Mouse (Mus musculus) adrenal gland (tissue): ENCODE results near the gene Astn2.

ENCODE experiments used
- intact Hi-C: fragments of 180-260 bp; cut with DNase I; formaldehyde crosslinking; loops from one replicate; pipeline ENCODE4 v1.15.1; 2025

Gene Astn2

DNA sequence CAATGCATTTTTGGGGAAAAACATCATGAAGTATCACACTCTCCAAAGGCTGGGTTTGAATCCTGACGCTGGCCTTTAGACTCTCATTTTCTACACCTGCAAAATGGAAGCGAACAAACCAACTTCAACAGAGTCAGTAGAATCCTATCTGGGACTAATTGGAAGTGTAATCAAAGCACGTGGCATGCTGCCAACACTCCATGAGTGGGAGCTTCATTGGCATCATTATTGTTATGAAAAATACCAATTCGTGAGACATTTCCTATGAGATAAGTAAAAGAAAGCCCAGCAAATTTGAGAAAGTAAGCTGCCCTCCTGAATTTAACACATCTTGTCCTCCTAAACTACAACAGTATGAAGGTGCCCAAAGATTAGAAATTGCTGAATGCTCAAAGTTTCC is 955.2 kb downstream of the Astn2 start:
- intact Hi-C loops, result no loop called here

- intact Hi-C loops, result no loop called here
These were observed 962.7 kb downstream of the Astn2 start for GRCm38 (mm10) chr4:65441746-65442145.

DNA sequence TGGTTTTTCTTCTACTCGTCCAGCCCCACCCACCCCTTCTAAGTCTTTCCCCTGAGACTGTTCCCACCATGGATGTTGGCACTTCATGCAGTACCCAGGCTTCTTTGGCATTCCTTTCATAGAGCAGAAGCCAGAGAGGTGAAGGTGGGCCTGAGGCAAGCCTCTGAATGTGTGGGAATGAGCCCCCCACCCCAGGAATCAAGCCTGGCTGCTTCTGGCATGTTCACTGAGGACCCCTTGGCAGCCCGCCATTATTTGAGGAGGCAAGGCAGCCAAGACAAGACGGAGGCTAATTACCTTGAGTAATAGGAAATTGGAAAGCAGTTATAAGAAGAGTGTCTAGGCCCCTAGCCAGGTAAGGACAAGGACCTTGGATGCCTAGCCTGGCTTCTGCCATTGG is 973.6 kb downstream of the Astn2 start:
- intact Hi-C loops, result no loop called here

- intact Hi-C loops, result no loop called here
These were observed 976.9 kb downstream of the Astn2 start for GRCm38 (mm10) chr4:65427480-65427879.

DNA sequence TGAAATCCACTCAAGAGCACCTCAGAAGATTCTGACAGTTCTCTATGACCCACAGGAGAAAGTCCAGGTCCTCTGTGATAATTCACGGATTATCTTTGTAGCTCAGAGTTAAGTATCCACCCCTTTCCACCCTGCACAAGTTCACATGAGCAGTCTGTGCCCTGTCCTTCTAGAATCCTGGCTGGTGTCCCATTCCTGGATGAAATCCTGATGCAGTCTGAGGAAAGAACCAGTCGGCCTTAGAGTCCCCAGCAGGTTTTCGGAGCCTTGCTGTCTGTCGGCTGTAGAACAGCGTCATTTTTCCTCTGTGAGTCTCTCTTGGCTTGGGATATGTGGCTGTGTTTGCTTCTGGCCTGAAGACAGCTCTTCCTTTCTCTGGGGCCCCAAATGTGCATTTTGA is 978.0 kb downstream of the Astn2 start:
- intact Hi-C loops, result no loop called here

DNA sequence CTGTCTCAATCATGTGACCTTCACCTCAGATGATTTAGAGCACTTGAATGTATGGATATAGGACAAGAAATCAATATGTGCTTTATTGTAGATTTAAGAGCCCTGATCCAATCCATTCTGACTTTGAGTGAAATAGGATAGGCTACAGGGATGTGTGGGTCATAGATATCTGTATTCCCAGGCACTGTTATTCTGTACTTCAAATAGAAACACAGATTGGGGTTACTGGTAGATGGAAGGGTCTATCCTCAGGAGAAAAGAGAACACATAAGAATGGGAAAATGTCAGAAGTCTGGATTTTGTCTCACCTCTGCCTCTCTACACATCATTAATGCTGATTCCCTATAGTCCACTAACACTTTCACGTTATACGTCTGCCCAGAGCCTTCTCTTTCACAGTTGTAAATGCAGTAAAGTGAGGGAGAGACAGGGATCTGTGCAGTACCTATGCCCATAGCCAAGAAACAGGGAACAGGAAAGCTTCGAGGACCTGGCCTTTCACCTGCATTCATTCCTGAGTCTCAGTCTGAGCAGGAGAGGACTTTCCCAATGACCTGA is 981.3 kb downstream of the Astn2 start:
- intact Hi-C loops, result no loop called here

DNA sequence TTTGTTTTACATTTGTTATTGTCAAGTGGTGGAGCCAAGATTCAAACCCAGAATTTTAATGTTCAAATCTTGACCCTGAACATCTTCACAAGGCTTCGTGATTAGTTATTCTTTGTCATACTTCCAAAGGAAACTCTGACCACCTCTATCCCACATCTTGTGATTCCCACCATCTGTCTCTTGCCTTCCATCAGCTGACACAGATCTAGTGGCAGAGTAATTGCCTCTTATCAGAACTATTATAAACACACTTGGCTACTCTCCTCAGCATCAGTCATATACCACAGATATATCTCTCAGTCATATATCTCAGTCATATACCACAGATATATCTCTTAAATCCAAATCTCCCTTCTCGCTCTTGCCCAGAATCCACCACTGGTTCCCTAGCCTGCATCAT is 983.1 kb downstream of the Astn2 start:
- intact Hi-C loops, result no loop called here

GRCm38 (mm10) chr4:65420511-65420931 is 983.9 kb downstream of the Astn2 start:
- intact Hi-C loops, result no loop called here

DNA sequence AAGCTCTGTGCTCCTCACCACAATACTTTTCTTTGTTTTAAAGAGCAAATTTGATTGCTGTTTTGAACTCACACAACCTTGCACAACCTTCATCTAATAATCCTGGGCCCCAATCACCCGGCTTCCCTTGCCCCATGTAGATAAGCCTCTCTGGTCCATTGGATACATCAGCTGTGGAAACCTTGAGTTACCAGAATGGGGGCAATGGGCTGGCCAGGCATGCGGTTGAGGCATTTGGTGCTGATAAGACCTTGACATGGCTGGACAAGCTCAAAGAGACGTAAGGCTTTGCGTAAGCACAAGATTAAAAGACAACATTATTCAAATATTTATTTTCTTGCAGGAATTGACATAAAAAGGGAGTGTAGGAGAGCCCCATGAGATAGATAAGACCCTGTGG is 988.9 kb downstream of the Astn2 start:
- intact Hi-C loops, result no loop called here

DNA sequence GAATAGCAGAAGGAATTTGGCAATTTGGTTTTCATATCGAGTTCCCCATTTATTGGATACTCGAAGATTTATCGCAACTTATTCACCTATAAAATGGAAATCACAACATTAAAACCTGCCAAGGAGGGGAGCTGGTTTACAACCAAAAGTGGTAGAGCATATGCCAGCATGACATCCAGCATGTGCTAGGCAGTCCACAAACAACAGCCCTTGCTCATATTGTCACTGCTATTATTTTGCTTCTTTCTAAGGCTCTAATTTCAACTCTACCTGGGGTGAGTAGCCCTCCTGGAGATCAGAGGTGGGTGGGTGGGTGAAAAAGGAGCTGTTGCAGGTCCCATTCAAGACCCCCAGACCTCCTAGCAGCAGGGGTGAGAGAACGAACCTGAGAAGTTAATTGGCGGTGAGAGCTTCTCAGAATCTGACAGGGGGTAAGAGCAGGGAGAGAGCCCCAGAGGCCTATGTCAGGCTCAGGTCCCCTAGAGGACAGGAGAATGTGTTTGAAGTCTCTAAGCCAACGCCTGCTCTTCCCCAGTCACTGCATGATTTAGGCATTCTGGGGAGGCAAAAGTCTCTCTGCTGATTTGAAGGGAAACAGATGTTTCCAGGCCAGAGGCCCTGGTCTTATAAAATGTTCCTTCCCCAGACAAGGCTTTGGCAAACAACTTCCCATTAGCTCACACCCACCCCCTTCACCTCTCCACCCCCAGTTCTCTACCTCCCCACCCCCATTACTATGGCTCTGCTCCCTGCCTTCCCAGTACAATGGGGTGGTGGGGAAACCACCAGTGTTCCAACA is 1001.4 kb downstream of the Astn2 start:
- intact Hi-C loops, result no loop called here

DNA sequence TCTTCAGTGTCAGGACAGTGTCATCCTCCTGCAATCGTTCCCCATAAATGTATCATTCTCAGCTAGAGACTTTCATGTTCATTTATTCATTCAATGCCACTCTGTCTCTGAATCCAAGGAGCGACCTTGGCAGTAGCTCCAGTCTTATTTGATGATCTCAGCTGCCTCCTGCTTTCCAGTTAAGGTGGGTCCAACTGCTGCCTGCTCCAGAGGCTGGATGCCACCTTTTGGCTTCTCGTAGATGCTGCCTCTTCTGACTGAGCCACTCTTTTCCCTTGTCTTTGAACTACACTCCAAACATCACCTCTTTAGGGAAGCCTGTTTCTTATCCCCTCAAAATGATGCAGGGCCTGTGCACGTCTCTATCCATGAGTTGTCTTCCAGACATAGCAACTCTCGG is 1002.1 kb downstream of the Astn2 start:
- intact Hi-C loops, result no loop called here

- intact Hi-C loops, result no loop called here
These were observed 1005.0 kb downstream of the Astn2 start for GRCm38 (mm10) chr4:65399457-65399856.

GRCm38 (mm10) chr4:65396806-65397205 is 1007.6 kb downstream of the Astn2 start:
- intact Hi-C loops, result no loop called here

DNA sequence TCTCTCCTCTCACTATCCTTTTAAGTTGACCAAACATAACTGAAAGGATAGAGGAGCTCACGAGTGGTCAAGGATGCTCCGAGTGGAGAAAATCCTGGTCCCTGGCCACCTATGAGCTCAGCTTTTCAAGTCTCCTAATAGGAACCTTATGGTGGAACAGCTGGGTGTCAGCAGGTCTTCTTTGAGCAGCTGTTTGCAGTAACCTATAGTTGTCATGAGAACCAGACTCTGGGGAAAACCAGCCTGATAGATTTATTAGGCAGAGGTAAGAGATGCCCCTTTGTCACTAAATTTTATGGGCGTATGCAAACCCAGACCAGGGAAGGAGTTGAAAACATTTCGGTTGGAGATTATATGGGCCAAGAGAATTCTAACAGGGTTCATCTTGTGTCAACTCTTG is 1013.4 kb downstream of the Astn2 start:
- intact Hi-C loops, result no loop called here

GRCm38 (mm10) chr4:65383070-65383469 is 1021.3 kb downstream of the Astn2 start:
- intact Hi-C loops, result no loop called here

DNA sequence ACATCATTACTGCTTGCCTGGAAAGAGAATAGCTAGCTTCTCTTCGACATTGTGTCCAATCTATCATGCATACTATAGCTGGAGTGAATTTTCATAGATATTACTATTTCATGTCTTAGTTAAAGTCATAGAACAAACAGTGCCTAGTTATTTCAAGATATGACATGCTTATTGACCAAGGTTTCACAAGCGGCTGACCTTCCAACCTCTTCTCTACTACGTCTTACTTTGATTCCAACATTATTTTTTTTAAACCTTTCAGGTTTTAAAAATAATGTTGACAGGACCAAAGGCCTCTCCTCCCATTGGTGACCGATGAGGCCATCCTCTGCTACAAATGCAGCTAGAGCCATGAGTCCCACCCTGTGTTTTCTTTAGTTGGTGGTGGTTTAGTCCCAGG is 1025.0 kb downstream of the Astn2 start:
- intact Hi-C loops, result no loop called here

DNA sequence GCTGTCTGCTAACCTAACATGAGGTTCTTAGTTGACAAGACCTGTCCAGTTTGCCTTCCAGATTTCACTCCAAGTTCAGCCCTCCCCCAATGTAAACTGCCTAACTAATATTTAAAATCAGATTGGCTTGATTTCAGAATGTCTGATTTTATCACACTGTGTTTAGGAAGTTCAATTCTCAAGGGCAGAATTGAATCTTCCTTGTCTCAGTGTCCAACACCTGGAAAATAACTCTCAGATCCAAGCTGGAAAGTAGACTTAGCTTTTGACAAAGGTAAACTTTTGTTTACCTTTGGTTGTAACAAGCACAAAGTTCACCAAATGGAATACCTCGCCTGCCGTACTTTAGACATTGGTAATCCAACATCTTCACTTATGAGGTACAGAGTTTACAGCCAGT is 1027.8 kb downstream of the Astn2 start:
- intact Hi-C loops, result no loop called here

DNA sequence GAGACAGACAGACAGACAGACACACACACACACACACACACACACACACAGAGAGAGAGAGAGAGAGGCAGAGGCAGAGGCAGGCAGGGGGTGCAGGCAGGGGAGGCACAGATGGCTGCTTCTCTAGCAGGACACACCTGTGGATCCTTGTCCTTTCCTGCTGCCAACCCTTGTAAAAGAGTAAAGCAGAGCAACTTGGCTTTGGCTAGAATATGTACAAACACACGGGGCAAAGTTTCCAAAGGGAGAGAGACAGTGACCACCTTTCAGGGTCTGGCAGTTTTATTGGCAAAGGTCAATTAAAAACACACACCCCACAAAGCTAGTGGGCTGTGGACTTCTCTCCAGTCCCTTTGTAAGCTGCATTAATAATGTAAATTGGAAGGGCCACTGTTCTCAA is 1030.6 kb downstream of the Astn2 start:
- intact Hi-C loops, result no loop called here

- intact Hi-C loops, result no loop called here
These were observed 1031.7 kb downstream of the Astn2 start for GRCm38 (mm10) chr4:65372731-65373130.

- intact Hi-C loops, result no loop called here
These were observed 1037.3 kb downstream of the Astn2 start for GRCm38 (mm10) chr4:65367135-65367534.

GRCm38 (mm10) chr4:65354580-65354979 is 1049.8 kb downstream of the Astn2 start:
- intact Hi-C loops, result no loop called here

- intact Hi-C loops, result no loop called here
These were observed 1053.9 kb downstream of the Astn2 start for GRCm38 (mm10) chr4:65350521-65350920.

DNA sequence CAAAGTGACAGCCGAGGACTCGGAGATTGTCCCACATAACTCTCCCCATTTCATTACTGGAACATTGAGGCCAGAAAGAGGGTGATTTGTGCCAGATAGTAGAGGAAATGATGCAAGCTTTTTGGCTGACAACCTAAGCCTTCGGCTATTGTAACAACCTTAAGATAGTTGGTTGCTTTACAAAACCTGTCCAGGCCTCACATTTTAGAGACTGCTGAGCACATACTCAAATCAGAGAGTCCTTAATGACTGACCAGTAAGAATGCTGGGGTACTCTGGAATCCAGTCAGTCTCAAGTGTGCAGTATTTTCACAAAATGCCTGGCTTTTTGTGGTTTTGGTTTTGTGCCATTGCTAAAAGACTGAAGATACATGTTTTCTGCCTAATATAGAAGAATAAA is 1062.6 kb downstream of the Astn2 start:
- intact Hi-C loops, result no loop called here
